Mouse (Mus musculus): ENCODE data around the gene Rab11fip4. TPM values are rescaled to one million over a fixed set of nuclear protein-coding genes. Genes with fewer than 3 reads are reported as not detected.

Gene Rab11fip4
- polyA plus RNA-seq, 1 experiment from 2014 or later, result 1.3 TPM

DNA sequence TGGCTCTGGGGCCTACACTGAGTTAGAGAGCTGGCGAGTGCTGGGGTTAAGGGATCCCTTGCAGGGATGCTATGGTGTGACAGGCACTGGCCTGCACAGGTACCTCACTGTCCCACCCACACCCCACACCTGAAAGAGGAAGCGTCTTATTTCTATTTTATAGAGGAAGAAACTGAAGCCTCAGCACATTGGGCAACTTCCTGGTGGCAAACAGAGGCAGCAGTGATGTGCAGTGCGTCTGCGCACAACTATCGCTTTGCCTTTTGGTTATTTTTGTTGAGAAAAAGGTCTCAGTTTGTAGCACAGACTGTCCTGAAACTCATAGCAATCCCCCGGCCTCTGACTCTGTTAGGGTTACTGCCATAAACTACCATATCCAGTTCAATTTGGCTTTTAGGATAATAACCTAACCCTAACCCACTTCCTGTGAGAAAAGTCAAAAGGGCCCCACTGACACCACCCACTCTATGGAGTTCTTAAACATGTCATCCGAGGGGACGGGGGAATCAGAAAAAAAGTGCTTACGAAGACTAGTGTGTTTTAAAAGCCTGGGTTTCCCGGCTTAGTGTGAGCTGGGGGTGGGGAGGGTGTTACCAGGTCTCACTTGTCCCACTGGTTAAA is 67.3 kb downstream of the Rab11fip4 start:
- H3K4me1 ChIP-seq (ENCODE audit: control insufficient read depth, insufficient read depth, low read length), result peaks cover 13% of the 10 kb centered on the region
- 86% methylated on average over 10 of the region's 10 CpGs for WGBS
- H3K4me3 ChIP-seq (ENCODE audit: low read length), result no peak overlapping the region
- no peak overlapping the region for H3K27ac ChIP-seq (ENCODE audit: low read length)
- H3K9me3 ChIP-seq (ENCODE audit: control insufficient read depth, low read length), result no peaks in the 10 kb centered on the region
- no peak overlapping the region for H3K4me2 ChIP-seq (ENCODE audit: low read depth, low read length)
- H3K27me3 ChIP-seq (replicated peaks; ENCODE audit: control insufficient read depth, insufficient read depth, low read length), result no peaks in the 10 kb centered on the region
- no peaks in the 10 kb centered on the region for H3K36me3 ChIP-seq (ENCODE audit: control insufficient read depth, insufficient read depth, low read length)
- no peak for ATAC-seq
- no peak overlapping the region for H3K9ac ChIP-seq (ENCODE audit: low read depth, low read length)

DNA sequence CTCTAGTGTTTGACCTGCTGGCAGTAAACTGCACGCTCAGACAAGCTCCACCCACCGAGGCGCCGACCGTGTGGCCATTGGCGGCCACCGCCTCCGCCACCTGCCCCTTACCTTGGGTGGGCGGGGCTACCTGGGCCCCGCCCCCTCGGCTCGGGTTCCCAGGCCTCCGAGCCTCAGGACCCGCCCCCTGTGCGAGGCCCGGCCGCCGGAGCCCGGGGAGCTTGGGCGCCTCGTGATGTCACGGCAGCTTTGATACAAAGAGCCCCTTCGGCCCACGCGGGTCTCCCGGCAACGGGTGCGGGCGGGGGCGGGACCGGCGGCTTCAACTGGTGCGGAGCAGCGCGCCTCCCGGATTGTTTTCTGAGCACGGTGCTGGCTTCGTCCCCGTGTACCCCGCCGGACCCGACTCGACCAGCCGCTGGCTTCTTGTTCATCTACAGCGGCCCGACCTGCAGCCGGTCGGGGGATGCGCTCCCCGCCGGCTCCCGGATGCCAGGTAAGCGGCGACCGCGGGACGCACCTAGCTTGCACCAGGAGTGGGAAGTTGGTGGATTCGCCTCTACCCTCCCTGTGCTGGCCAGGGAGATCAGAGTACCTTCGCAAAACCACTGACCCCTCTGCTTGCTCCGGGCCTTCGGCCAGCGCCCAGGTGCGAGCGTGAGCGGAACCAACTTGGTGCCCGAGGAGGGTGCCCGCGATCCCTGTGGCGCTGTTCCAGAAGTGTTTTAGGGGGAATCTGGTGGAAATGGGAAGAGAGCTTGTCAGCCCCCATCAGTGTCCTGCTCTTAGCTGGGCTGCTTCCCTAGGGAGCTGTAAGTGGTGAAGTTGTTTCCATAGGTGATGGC is 69.6 kb downstream of the Rab11fip4 start:
- peak overlapping the region; percentile 59 for H3K9ac ChIP-seq (ENCODE audit: low read depth, low read length)
- H3K36me3 ChIP-seq (ENCODE audit: control insufficient read depth, insufficient read depth, low read length), result no peaks in the 10 kb centered on the region
- H3K4me1 ChIP-seq (ENCODE audit: control insufficient read depth, insufficient read depth, low read length), result peaks cover 13% of the 10 kb centered on the region
- 1% methylated on average over 68 of the region's 69 CpGs for WGBS
- peak overlapping the region; percentile 50 for H3K4me3 ChIP-seq (ENCODE audit: low read length)
- no peaks in the 10 kb centered on the region for H3K27me3 ChIP-seq (replicated peaks; ENCODE audit: control insufficient read depth, insufficient read depth, low read length)
- H3K4me2 ChIP-seq (ENCODE audit: low read depth, low read length), result peak overlapping the region; percentile 98
- H3K9me3 ChIP-seq (ENCODE audit: control insufficient read depth, low read length), result no peaks in the 10 kb centered on the region
- H3K27ac ChIP-seq (ENCODE audit: low read length), result no peak overlapping the region
- ATAC-seq, result peak; percentile 91

DNA sequence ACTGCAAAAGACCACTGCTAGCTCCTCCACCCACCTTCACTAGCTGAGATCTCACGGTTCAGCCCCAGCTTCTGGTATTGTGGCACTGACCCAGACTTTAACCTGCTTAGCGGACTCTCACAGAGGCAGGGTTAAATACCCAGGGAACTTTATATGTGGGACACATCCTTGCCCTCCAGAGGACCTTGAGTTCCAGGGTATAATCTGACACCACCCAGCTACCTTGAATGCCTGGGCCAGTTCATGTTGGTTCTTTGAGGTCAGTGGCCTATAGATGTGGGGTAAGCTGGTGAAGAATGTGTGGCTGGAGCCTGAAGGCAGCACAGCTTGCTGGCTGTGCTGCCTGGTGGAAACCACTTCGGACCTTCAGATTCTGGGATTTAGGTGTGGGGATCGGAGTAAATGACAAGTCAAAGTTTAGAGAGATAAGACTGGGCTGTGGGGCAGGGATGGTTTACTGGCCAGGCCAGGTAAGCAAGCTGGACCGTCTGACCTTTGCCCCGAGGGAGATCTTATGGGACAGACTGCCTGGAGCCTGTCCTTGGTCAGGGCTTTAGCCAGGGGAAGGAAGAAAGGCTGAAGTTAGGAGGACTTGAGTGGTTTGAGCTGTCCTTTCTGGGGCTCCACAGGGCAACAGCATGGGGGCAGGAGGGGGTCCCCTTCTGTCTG is 71.0 kb downstream of the Rab11fip4 start:
- Histone ChIP-seq H3K27ac (ENCODE audit: low read length) (no peak overlapping the region), H3K9me3 (ENCODE audit: control insufficient read depth, low read length) (no peaks in the 10 kb centered on the region), H3K36me3 (ENCODE audit: control insufficient read depth, insufficient read depth, low read length) (no peaks in the 10 kb centered on the region), H3K4me1 (ENCODE audit: control insufficient read depth, insufficient read depth, low read length) (peaks cover 13% of the 10 kb centered on the region), H3K4me2 (ENCODE audit: low read depth, low read length) (peak overlapping the region; percentile 98), H3K4me3 (ENCODE audit: low read length) (no peak overlapping the region), H3K27me3 (replicated peaks; ENCODE audit: control insufficient read depth, insufficient read depth, low read length) (no peaks in the 10 kb centered on the region), H3K9ac (ENCODE audit: low read depth, low read length) (no peak overlapping the region)
- ATAC-seq, result peak; percentile 10; the same call in 1 of the 2 replicates
- 53% methylated on average over 6 of the region's 6 CpGs for WGBS

DNA sequence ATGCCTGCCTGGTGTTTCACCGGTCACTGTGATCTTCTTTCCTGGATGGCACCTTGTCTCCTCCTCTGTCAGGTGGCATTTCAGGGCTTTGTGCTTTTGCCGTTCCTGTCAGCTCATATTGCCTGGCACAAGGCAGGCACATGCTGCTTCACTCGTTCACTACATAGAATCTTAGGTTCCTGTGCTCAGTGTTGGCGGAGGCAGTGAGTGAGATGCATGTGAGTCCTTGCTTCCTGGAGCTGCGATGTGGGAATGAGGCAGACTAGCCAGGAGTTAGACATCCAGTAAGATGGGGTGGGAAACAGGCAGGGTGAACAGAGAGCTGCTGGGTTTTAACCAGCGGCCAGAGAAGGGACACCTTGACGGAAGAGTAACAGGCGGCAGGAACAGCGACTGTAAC is 72.1 kb downstream of the Rab11fip4 start:
- Histone ChIP-seq H3K4me3 (ENCODE audit: low read length) (no peak overlapping the region), H3K9ac (ENCODE audit: low read depth, low read length) (no peak overlapping the region), H3K4me2 (ENCODE audit: low read depth, low read length) (no peak overlapping the region), H3K27ac (ENCODE audit: low read length) (no peak overlapping the region), H3K36me3 (ENCODE audit: control insufficient read depth, insufficient read depth, low read length) (no peaks in the 10 kb centered on the region), H3K4me1 (ENCODE audit: control insufficient read depth, insufficient read depth, low read length) (peaks cover 13% of the 10 kb centered on the region), H3K9me3 (ENCODE audit: control insufficient read depth, low read length) (no peaks in the 10 kb centered on the region), H3K27me3 (replicated peaks; ENCODE audit: control insufficient read depth, insufficient read depth, low read length) (no peaks in the 10 kb centered on the region)
- no peak for ATAC-seq
- 84% methylated on average over 9 of the region's 9 CpGs for WGBS

DNA sequence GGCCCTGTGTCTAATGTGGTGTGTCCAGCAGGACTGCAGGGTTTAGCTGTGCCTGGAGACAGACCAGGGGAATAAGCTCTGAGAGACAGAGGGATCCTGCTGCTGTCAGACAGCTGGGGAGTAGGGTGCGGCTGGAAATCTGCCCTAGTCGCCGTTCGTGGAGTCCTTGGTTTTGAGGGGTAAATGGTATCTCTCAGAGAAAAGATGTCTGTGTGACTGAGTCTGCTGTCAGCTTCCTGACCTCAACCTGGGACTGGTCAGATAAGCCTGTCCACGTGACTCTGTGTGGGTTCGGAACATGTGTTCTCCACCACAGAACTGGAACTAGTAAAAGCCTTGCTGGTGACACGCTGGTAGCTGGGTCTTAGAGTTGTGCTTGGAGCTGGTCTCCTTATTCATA is 72.6 kb downstream of the Rab11fip4 start:
- WGBS, result 70% methylated on average over 7 of the region's 7 CpGs
- Histone ChIP-seq H3K4me1 (ENCODE audit: control insufficient read depth, insufficient read depth, low read length) (peaks cover 13% of the 10 kb centered on the region), H3K27ac (ENCODE audit: low read length) (no peak overlapping the region), H3K9ac (ENCODE audit: low read depth, low read length) (no peak overlapping the region), H3K36me3 (ENCODE audit: control insufficient read depth, insufficient read depth, low read length) (no peaks in the 10 kb centered on the region), H3K4me3 (ENCODE audit: low read length) (no peak overlapping the region), H3K4me2 (ENCODE audit: low read depth, low read length) (no peak overlapping the region), H3K27me3 (replicated peaks; ENCODE audit: control insufficient read depth, insufficient read depth, low read length) (no peaks in the 10 kb centered on the region), H3K9me3 (ENCODE audit: control insufficient read depth, low read length) (no peaks in the 10 kb centered on the region)
- ATAC-seq, result no peak

DNA sequence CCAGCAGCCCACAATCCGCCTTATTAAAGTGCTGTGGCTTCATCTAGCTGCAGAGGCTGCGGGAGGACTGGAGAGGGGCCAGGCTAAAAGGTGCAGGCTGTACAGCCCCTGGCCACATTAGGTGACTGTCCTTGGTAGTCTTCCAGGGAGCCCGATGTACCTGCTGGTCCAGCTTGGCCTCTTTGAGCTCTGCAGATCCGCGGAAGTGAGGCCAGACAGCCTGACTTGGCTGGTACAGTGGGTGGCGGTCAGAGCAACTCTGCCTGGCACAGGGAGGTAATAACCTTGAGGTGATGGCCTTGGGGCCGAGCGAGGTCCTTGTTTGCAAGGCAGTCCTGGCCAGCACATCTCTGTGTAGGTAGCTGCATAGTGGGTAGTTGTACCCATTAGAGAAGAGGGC is 75.5 kb downstream of the Rab11fip4 start:
- H3K4me3 ChIP-seq (ENCODE audit: low read length), result no peak overlapping the region
- H3K9ac ChIP-seq (ENCODE audit: low read depth, low read length), result no peak overlapping the region
- H3K27ac ChIP-seq (ENCODE audit: low read length), result no peak overlapping the region
- H3K4me1 ChIP-seq (ENCODE audit: control insufficient read depth, insufficient read depth, low read length), result peaks cover 4% of the 10 kb centered on the region
- ATAC-seq, result no peak
- H3K27me3 ChIP-seq (replicated peaks; ENCODE audit: control insufficient read depth, insufficient read depth, low read length), result no peaks in the 10 kb centered on the region
- H3K9me3 ChIP-seq (ENCODE audit: control insufficient read depth, low read length), result no peaks in the 10 kb centered on the region
- WGBS, result 75% methylated on average over 8 of the region's 8 CpGs
- H3K4me2 ChIP-seq (ENCODE audit: low read depth, low read length), result no peak overlapping the region
- H3K36me3 ChIP-seq (ENCODE audit: control insufficient read depth, insufficient read depth, low read length), result no peaks in the 10 kb centered on the region

DNA sequence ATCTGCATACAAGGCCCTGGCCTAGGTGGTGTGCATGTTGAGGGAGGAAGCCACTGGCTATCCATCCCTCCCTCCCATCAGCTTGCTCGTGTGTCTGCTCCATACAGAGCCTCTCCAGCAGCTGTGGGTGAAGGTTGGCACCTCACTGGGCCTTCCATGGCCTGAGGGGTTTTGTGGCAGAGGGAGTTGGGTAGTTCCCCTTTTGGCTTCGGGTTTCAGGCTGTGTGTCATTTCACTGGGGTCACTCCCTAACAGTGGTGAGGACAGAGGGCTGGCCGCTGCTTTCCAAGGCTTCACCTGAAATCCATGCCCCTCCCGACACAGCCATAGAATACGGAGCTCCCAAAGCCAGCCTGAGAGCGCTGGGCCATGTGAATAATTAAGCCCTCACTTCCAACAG is 78.2 kb downstream of the Rab11fip4 start:
- WGBS, result 68% methylated on average over 6 of the region's 6 CpGs
- Histone ChIP-seq H3K27ac (ENCODE audit: low read length) (no peak overlapping the region), H3K4me1 (ENCODE audit: control insufficient read depth, insufficient read depth, low read length) (no peaks in the 10 kb centered on the region), H3K9me3 (ENCODE audit: control insufficient read depth, low read length) (no peaks in the 10 kb centered on the region), H3K4me3 (ENCODE audit: low read length) (no peak overlapping the region), H3K9ac (ENCODE audit: low read depth, low read length) (no peak overlapping the region), H3K36me3 (ENCODE audit: control insufficient read depth, insufficient read depth, low read length) (no peaks in the 10 kb centered on the region), H3K4me2 (ENCODE audit: low read depth, low read length) (no peak overlapping the region), H3K27me3 (replicated peaks; ENCODE audit: control insufficient read depth, insufficient read depth, low read length) (no peaks in the 10 kb centered on the region)
- no peak for ATAC-seq

DNA sequence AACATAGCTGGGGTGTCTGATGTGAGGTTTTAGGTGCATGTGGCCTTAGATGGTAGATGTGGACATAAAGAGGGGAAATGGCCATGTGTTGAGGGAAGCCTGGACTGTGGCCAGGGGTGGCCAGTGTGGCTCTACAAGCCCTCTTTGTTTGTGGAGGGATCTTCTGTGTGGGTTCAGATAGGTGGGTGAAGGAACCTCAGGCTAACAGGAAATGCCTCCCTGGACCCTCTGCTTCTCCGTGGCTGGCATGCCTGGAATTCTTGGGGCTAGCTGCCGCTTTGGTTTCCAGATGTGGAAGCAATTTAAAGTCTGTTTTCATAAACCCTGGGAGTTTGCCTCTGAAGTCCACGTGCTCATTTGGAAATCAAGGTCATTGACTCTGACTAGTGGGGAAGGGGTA is 78.9 kb downstream of the Rab11fip4 start:
- Histone ChIP-seq H3K4me3 (ENCODE audit: low read length) (no peak overlapping the region), H3K9ac (ENCODE audit: low read depth, low read length) (no peak overlapping the region), H3K27ac (ENCODE audit: low read length) (no peak overlapping the region), H3K4me1 (ENCODE audit: control insufficient read depth, insufficient read depth, low read length) (no peaks in the 10 kb centered on the region), H3K9me3 (ENCODE audit: control insufficient read depth, low read length) (no peaks in the 10 kb centered on the region), H3K27me3 (replicated peaks; ENCODE audit: control insufficient read depth, insufficient read depth, low read length) (no peaks in the 10 kb centered on the region), H3K36me3 (ENCODE audit: control insufficient read depth, insufficient read depth, low read length) (no peaks in the 10 kb centered on the region), H3K4me2 (ENCODE audit: low read depth, low read length) (no peak overlapping the region)
- WGBS, result 20% methylated on average over 3 of the region's 3 CpGs
- no peak for ATAC-seq

DNA sequence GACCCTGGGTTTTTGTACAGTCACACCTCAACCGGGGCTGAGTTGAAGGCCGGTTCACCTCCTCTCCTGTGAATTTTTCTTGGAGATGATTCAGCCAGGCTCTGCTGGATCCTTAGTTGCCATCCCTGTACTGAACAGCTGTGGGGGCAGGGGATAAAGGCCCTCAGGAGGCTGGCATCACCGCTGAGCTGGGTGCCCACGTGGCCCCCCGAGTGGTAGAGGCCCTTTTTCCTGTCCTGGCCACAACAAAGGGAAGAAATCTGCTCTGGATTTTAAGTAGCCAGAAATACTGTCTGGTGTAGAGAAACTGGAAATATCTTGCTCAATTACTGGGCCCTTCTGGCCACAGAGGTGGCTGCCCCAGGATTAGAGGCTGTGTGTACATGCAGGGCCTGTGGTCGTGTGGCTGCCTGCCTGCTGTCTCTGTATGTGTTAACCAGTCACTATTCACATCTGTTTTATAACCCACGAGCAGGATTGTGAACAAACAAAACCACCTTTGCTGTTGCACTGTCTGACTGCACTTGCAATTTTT is 79.5 kb downstream of the Rab11fip4 start:
- Histone ChIP-seq H3K27me3 (replicated peaks; ENCODE audit: control insufficient read depth, insufficient read depth, low read length) (no peaks in the 10 kb centered on the region), H3K9me3 (ENCODE audit: control insufficient read depth, low read length) (no peaks in the 10 kb centered on the region), H3K4me1 (ENCODE audit: control insufficient read depth, insufficient read depth, low read length) (no peaks in the 10 kb centered on the region), H3K27ac (ENCODE audit: low read length) (no peak overlapping the region), H3K9ac (ENCODE audit: low read depth, low read length) (no peak overlapping the region), H3K36me3 (ENCODE audit: control insufficient read depth, insufficient read depth, low read length) (no peaks in the 10 kb centered on the region), H3K4me3 (ENCODE audit: low read length) (no peak overlapping the region), H3K4me2 (ENCODE audit: low read depth, low read length) (no peak overlapping the region)
- WGBS, result 63% methylated on average over 7 of the region's 7 CpGs
- ATAC-seq, result no peak

Measured in intestine, embryonic 16.5 days (tissue).